Mouse (Mus musculus): ENCODE data around the gene 4930550C14Rik.

4930550C14Rik gene

GRCm38 (mm10) chr9:53404753-53405722, 2.9 kb downstream of the 4930550C14Rik start:
- peak; percentile 91 for DNase-seq

GRCm38 (mm10) chr9:53408548-53408947, 6.4 kb downstream of the 4930550C14Rik start:
- no peak for DNase-seq

- DNase-seq, result peak; percentile 44
Measured at GRCm38 (mm10) chr9:53408953-53409361, 6.8 kb downstream of the 4930550C14Rik start.

DNA sequence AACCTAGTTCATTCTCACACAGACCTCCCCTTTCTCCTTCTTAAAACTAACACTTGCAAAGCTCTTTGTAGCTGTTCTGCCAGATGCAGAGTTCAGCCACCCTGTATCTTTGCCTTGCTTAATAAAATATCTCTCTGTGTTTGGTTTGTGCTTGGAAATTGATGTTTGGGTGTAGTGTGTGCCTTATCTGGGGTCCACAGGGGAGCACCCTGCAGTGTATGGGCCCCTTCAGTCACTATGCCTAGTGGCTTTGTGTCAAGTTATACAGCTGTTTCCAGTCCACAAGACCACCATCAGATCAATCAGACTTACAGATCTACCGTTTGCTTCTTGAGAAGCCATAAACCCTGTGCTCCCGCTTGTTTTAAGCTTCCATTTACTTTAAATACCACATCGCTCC, 7.3 kb downstream of the 4930550C14Rik start:
- DNase-seq, result no peak

DNA sequence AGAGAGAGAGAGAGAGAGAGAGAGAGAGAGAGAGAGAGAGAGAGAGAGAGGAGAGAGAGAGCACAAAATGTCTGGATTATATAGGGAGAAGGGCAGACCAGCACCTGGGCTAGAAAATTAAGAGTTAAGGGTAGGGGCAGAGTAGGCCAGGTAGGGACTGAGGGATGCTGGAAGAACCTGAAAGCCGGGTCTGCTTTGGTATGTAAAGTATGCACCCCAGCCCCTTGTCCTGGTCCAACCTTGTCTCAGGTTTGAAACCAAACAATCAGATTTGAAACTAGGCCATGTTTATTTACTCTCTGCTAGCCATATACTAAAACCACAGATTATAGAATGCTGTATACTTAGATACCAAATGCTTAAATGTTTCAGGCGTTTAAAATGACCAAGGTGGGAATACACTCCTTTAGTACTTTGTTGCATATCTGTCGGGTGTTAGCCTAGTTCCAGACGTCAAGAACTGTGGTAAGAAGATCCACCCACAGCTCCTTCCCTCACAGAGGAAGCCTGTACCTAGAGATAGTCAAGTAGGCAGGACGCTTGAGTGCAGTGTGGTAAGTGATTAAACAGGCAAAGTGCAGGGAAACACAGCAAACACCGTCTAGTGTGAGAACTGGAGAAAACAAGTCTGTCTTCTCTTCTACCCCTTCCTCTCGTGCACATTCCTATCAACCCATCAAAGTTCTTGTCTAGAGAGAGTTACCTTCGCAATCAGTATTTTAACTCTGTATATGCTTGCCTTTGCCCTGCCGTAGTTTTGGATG, 20.2 kb downstream of the 4930550C14Rik start:
- no peak for DNase-seq

DNA sequence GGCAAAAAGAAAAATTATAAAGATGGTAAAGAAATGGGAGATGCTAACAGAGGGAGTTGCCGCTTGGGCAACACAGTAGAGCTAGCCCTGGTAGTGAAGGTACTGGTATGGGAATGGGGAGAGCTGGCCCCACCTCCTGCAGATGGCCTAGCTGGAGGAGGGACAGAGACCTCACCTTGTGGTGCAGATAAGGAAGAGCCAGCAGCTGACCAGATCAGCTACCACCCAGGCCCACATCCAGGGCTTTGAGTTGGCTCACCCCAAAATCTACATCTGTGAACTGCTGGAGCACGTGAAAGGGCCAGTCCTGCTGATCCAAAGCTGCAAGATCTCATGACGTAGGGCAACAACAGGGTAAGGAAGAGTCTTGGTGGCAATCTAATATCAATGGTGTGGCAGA, 24.6 kb downstream of the 4930550C14Rik start:
- DNase-seq, result no peak

- peak; percentile 37 for DNase-seq
Measured at GRCm38 (mm10) chr9:53427638-53428037, 25.5 kb downstream of the 4930550C14Rik start.

DNA sequence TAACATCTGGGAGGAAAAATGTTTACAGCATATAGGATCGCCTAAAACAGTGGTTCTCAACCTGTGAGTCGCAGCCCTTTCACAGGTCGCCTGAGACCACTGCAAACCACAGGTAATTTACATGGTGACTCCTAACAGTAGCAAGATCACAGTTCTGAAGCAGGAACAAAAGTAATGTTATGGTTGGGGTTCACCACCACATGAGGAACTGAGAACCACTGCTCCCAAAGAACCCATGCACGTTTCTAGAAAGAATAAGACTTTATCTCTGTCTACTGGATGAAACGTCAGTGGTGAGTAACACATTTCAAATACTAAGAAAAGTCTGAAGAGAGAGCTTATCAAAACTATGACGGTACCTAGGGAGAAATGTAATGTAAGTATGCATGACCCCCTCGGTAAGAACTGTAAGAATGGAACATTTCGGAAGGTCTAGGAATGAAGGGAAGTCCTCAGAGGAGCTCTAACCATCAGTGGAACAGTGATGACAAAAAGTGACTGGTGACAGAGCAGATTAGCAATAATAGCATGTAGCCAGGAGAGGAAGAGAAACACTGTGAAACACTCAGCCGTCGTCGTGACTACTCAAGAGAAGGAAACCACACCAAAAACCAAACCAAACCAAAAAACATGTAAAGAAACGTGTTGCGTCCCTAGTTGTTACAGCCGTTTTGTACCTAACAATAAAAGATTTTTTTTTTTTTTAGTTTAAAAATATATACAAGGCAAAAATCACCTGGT, 33.9 kb downstream of the 4930550C14Rik start:
- DNase-seq, result no peak

- DNase-seq, result no peak
Measured at GRCm38 (mm10) chr9:53450609-53451008, 48.5 kb downstream of the 4930550C14Rik start.

- no peak for DNase-seq
Measured at GRCm38 (mm10) chr9:53452038-53452437, 49.9 kb downstream of the 4930550C14Rik start.

DNA sequence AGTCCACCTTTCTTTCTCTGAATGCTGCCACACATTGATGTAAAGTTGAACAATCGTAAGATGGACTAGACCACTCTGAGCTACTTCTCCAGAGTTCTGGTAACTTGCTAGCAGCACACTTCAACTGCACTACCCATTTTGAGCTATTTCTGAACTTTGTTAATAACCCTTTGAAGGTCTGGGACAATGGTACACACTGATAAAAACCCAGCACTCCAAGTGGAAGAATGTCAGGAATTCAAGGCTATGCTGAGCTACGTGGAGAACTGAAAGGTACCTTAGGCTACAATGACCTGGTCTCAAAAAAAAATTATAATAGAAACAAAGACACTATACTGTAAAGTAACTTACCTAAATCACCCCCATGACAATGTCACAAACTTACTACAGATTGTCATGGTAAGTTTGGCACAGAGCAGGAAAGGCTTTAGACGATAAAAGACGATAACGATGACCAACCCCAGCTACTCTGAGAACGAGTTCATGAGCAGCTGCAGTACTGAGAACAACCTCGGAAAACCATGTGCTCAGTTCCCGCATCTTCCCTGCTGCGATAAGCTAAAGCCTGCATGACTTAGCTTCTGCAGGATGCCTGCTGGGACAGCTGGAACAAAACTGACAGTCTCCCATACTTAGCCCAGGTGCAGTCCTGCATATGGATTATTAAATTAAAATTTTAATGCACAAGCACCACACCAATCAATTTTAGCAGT, 70.8 kb downstream of the 4930550C14Rik start:
- no peak for DNase-seq
